Mouse (Mus musculus): ENCODE measurements around the gene Svop. TPM values are rescaled to one million over a fixed set of nuclear protein-coding genes. Genes with fewer than 3 reads are reported as not detected.

Svop gene
- total and polyA plus RNA-seq, 3 experiments: 0.05 TPM; not detected in 2

DNA sequence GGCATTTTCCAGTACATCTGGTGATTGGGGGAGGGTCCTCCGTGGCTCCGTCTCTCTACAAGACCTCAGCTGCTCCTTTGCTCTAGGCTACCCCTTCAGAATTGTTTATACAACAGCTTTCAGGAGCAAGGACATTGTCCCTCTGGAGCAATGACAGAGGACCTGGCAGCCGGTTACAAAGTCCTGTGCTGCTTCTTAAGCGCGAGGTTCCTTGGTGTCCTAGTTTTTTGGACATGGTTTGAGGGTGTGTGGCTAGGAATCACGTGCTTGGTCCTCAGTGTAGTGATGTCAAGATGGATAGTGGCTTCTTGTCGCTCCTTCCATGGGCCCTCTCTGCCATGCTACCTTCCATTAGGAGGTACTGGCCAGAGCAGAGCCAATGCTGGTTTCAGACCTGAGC lies 57.0 kb downstream of the Svop start:
- Histone ChIP-seq H3K4me1 (ENCODE audit: insufficient read depth, low read depth, low read length) (no peaks in the 10 kb centered on the region), H3K4me3 (ENCODE audit: low read depth, low read length) (no peak overlapping the region), H3K36me3 (replicated peaks) (no peaks in the 10 kb centered on the region), H3K27me3 (ENCODE audit: insufficient read depth, low read length) (peaks cover 13% of the 10 kb centered on the region), H3K9me3 (replicated peaks) (peaks cover 5% of the 10 kb centered on the region; the same call in 1 of the 2 replicates)
- DNase-seq (ENCODE audit: low spot score) (no peak), ATAC-seq (ENCODE audit: extremely low read depth, insufficient number of reproducible peaks, low FRiP score, poor library complexity, severe bottlenecking) (no peak)
- TF ChIP-seq GATA2 (IDR thresholded peaks at IDR 0.05; ENCODE audit: borderline replicate concordance, low read depth, low read length) (no peak), POLR2AphosphoS5 (IDR thresholded peaks at IDR 0.05; ENCODE audit: insufficient replicate concordance, low read depth, low read length) (no peak), TAL1 (conservative IDR thresholded peaks at IDR 0.05; ENCODE audit: low read depth, low read length) (no peak), GATA1 (IDR thresholded peaks at IDR 0.05; ENCODE audit: borderline replicate concordance, low read length) (no peak), CTCF (IDR thresholded peaks at IDR 0.05; ENCODE audit: low read depth, low read length) (no peak)

DNA sequence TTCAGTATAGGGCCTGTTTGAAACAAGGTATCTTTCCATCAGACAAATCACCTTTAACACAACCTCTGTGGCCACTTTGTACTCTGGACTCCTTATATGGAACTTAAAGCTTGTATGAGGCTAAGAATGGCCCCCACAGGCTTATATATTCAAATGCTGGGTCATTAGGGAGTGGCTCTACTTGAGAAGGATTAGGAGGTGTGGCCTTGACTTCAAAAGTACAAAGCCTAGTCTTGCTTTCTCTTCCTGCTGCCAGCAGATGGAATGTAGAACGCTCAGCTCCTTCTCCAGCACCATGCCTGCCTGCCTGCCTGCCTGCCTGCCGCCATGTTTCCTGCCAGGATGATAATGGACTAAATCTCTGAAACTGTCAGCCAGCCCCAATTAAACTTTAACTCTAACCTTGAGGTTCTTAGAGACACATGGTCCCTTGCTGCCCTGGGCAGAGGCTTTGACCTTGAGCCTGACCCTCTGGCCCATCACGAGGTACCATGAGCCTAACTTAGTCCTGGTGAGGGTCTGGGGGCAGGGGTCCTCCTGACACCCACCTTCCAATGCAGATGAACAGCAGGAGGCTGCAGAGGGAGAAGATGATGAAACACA lies 59.1 kb downstream of the Svop start:
- peaks cover 5% of the 10 kb centered on the region; the same call in 1 of the 2 replicates for H3K9me3 ChIP-seq (replicated peaks)
- no peak overlapping the region for H3K4me3 ChIP-seq (ENCODE audit: low read depth, low read length)
- H3K27me3 ChIP-seq (ENCODE audit: insufficient read depth, low read length): peaks cover 13% of the 10 kb centered on the region
- DNase-seq (ENCODE audit: low spot score) (no peak), ATAC-seq (ENCODE audit: extremely low read depth, insufficient number of reproducible peaks, low FRiP score, poor library complexity, severe bottlenecking) (no peak)
- no peaks in the 10 kb centered on the region for H3K36me3 ChIP-seq (replicated peaks)
- TF ChIP-seq POLR2AphosphoS5 (IDR thresholded peaks at IDR 0.05; ENCODE audit: insufficient replicate concordance, low read depth, low read length) (no peak), GATA1 (IDR thresholded peaks at IDR 0.05; ENCODE audit: borderline replicate concordance, low read length) (no peak), GATA2 (IDR thresholded peaks at IDR 0.05; ENCODE audit: borderline replicate concordance, low read depth, low read length) (no peak), TAL1 (conservative IDR thresholded peaks at IDR 0.05; ENCODE audit: low read depth, low read length) (no peak), CTCF (IDR thresholded peaks at IDR 0.05; ENCODE audit: low read depth, low read length) (no peak)
- H3K4me1 ChIP-seq (ENCODE audit: insufficient read depth, low read depth, low read length): no peaks in the 10 kb centered on the region

DNA sequence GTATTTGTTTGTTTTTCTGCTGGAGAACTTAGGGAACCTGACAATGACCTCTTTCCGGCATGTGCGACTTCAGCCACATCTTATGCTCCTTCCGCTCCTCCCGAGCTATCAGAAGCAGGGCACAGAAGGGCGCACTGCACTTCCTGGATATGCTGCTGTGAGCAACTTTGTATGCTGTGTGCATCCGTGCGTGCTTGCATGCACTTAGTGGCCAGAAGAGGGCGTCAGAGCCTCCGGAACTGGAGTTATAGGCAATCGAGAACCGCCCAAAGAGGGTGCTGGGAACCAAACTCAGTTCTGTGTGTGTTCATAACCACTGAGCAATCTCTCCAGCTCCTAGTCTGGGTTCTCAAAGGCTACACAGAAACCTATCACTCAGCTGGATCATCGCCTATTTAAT lies 60.7 kb downstream of the Svop start:
- H3K4me1 ChIP-seq (ENCODE audit: insufficient read depth, low read depth, low read length): no peaks in the 10 kb centered on the region
- TF ChIP-seq POLR2AphosphoS5 (IDR thresholded peaks at IDR 0.05; ENCODE audit: insufficient replicate concordance, low read depth, low read length): no peak
- no peak for TF ChIP-seq GATA1 (IDR thresholded peaks at IDR 0.05; ENCODE audit: borderline replicate concordance, low read length)
- TF ChIP-seq CTCF (IDR thresholded peaks at IDR 0.05; ENCODE audit: low read depth, low read length): no peak
- TF ChIP-seq GATA2 (IDR thresholded peaks at IDR 0.05; ENCODE audit: borderline replicate concordance, low read depth, low read length): no peak
- TF ChIP-seq TAL1 (conservative IDR thresholded peaks at IDR 0.05; ENCODE audit: low read depth, low read length): no peak
- no peak for DNase-seq (ENCODE audit: low spot score)
- peaks cover 5% of the 10 kb centered on the region; the same call in 1 of the 2 replicates for H3K9me3 ChIP-seq (replicated peaks)
- no peak for ATAC-seq (ENCODE audit: extremely low read depth, insufficient number of reproducible peaks, low FRiP score, poor library complexity, severe bottlenecking)
- no peaks in the 10 kb centered on the region for H3K36me3 ChIP-seq (replicated peaks)
- peaks cover 10% of the 10 kb centered on the region for H3K27me3 ChIP-seq (ENCODE audit: insufficient read depth, low read length)
- H3K4me3 ChIP-seq (ENCODE audit: low read depth, low read length): no peak overlapping the region

DNA sequence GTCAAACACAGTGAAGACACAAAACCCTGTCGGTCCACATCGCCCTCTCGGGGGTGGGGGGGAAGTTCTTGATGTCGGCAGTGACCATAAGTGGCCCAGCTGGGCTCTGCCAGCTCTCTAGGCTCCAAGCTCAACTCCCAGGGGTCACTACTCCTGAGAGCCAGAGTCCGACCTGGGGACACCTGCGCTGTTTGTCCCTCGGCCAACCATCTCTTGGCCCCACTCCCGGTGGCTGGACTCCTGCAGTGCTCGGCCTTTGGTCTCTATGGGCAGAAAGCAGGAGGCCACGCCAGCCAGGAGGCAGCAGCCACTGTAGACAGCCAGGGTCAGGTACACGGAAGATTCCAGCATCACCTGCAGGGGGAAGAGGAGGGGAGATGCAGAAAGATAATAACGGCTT lies 63.3 kb downstream of the Svop start:
- ATAC-seq (ENCODE audit: extremely low read depth, insufficient number of reproducible peaks, low FRiP score, poor library complexity, severe bottlenecking) (no peak), DNase-seq (ENCODE audit: low spot score) (no peak)
- no peak for TF ChIP-seq CTCF (IDR thresholded peaks at IDR 0.05; ENCODE audit: low read depth, low read length)
- TF ChIP-seq GATA2 (IDR thresholded peaks at IDR 0.05; ENCODE audit: borderline replicate concordance, low read depth, low read length): no peak
- no peak for TF ChIP-seq TAL1 (conservative IDR thresholded peaks at IDR 0.05; ENCODE audit: low read depth, low read length)
- no peak for TF ChIP-seq GATA1 (IDR thresholded peaks at IDR 0.05; ENCODE audit: borderline replicate concordance, low read length)
- TF ChIP-seq POLR2AphosphoS5 (IDR thresholded peaks at IDR 0.05; ENCODE audit: insufficient replicate concordance, low read depth, low read length): no peak
- Histone ChIP-seq H3K9me3 (replicated peaks) (peaks cover 5% of the 10 kb centered on the region), H3K27me3 (ENCODE audit: insufficient read depth, low read length) (peaks cover 3% of the 10 kb centered on the region; the same call in 1 of the 2 replicates), H3K36me3 (replicated peaks) (no peaks in the 10 kb centered on the region), H3K4me3 (ENCODE audit: low read depth, low read length) (no peak overlapping the region), H3K4me1 (ENCODE audit: insufficient read depth, low read depth, low read length) (no peaks in the 10 kb centered on the region)

DNA sequence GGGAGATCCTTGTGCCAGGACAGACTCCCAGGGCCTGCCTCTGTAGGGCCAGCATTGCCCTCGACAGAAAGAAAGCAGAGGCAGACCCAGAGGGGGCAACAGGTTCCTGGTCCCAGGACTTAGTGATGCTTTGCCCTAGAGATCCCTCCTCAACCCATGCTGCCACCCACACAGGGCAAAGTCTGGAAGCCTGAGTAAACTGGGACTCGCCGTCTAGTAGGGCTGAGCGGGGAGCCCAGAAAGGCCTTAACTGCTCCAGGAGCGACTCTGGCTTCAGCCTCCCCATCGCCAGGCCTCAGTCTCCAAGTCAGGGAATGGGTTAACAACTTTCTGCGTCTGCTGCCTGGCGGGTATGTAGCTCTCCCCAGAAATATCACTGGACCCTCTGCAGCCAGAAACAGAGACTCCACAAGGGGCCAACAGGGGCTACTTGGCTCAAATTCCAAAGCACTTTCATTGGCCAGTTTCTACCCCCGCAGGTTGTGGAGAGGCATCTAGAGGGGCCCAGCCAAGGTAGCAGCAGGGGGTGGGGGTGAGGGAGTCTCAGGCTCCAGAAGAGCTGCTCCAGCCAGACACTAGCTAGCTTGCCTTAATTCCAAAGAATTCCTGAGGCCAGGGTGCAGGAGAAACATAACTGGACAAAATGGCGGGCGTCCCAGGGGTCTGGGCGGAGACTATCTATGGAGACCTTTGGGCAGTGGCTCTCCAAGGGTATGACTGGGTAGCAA lies 64.0 kb downstream of the Svop start:
- Histone ChIP-seq H3K36me3 (replicated peaks) (no peaks in the 10 kb centered on the region), H3K4me1 (ENCODE audit: insufficient read depth, low read depth, low read length) (no peaks in the 10 kb centered on the region), H3K27me3 (ENCODE audit: insufficient read depth, low read length) (no peaks in the 10 kb centered on the region), H3K9me3 (replicated peaks) (peaks cover 5% of the 10 kb centered on the region), H3K4me3 (ENCODE audit: low read depth, low read length) (no peak overlapping the region)
- ATAC-seq (ENCODE audit: extremely low read depth, insufficient number of reproducible peaks, low FRiP score, poor library complexity, severe bottlenecking): no peak
- no peak for DNase-seq (ENCODE audit: low spot score)
- TF ChIP-seq GATA1 (IDR thresholded peaks at IDR 0.05; ENCODE audit: borderline replicate concordance, low read length) (no peak), POLR2AphosphoS5 (IDR thresholded peaks at IDR 0.05; ENCODE audit: insufficient replicate concordance, low read depth, low read length) (no peak), CTCF (IDR thresholded peaks at IDR 0.05; ENCODE audit: low read depth, low read length) (no peak), GATA2 (IDR thresholded peaks at IDR 0.05; ENCODE audit: borderline replicate concordance, low read depth, low read length) (no peak), TAL1 (conservative IDR thresholded peaks at IDR 0.05; ENCODE audit: low read depth, low read length) (no peak)

DNA sequence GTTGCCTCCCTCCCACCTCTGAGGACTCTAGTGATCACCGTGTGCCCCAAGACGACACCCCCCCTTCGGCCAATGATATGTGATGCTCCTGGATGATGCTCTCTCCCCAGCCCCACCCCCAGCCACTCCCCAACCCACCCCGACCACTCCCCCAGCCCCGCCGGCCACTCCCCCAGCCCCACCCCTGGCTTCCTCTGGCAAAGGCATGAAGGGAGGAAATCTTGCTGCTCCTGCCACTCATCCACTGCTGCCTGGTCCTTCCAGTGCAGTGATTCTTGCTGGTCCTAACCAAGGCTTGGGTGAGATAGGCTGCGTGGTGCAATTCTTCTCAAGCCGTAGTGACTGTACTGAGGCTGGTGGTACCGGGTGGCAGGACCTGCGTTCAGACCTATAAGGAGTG lies 66.5 kb downstream of the Svop start:
- ATAC-seq (ENCODE audit: extremely low read depth, insufficient number of reproducible peaks, low FRiP score, poor library complexity, severe bottlenecking): no peak
- TF ChIP-seq CTCF (IDR thresholded peaks at IDR 0.05; ENCODE audit: low read depth, low read length): no peak
- TF ChIP-seq POLR2AphosphoS5 (IDR thresholded peaks at IDR 0.05; ENCODE audit: insufficient replicate concordance, low read depth, low read length): no peak
- TF ChIP-seq TAL1 (conservative IDR thresholded peaks at IDR 0.05; ENCODE audit: low read depth, low read length): no peak

More for the DNA sequence above, 66.5 kb downstream of the Svop start:
- Histone ChIP-seq H3K9me3 (replicated peaks) (peaks cover 11% of the 10 kb centered on the region), H3K4me3 (ENCODE audit: low read depth, low read length) (no peak overlapping the region), H3K27me3 (ENCODE audit: insufficient read depth, low read length) (no peaks in the 10 kb centered on the region), H3K36me3 (replicated peaks) (no peaks in the 10 kb centered on the region), H3K4me1 (ENCODE audit: insufficient read depth, low read depth, low read length) (no peaks in the 10 kb centered on the region)
- no peak for DNase-seq (ENCODE audit: low spot score)
